Comparison of ENCODE assay signal across 25 mouse cellular contexts in genomic region chrX:52401188-52401587, GRCm38 (mm10).
"Had no signal": no experiment of that assay in that cellular context is flagged by ENCODE, and none has a peak within 500 bp of the region (broad histone marks: within the 10 kb centered on the region; RNA-seq: fewer than 3 reads in every experiment).

No protein-coding gene starts in this region.

- H3K9ac ChIP-seq: heart, embryonic 13.5 days; heart, embryonic 15.5 days; hindbrain, embryonic 13.5 days; hindbrain, embryonic 15.5 days; kidney, embryonic 15.5 days; limb, embryonic 13.5 days; limb, embryonic 15.5 days had no signal

- H3K4me1 ChIP-seq: heart, embryonic 13.5 days; heart, embryonic 15.5 days; hindbrain, embryonic 13.5 days; hindbrain, embryonic 15.5 days; kidney, embryonic 15.5 days; limb, embryonic 13.5 days; limb, embryonic 15.5 days had no signal

- H3K27me3 ChIP-seq: heart, embryonic 13.5 days; heart, embryonic 15.5 days; hindbrain, embryonic 13.5 days; hindbrain, embryonic 15.5 days; limb, embryonic 13.5 days; limb, embryonic 15.5 days had no signal

- H3K36me3 ChIP-seq: heart, embryonic 15.5 days; hindbrain, embryonic 13.5 days; hindbrain, embryonic 15.5 days; kidney, embryonic 15.5 days; limb, embryonic 13.5 days; limb, embryonic 15.5 days had no signal

- DNase-seq: gastrocnemius, postnatal 14 days; gastrocnemius, postnatal 36 days; heart, adult 11 months; heart, adult 2 months; heart, postnatal 14 days; heart, postnatal 36 days; kidney, adult 11 months; kidney, adult 2 months; kidney, adult 9 months; kidney, postnatal 14 days; kidney, postnatal 36 days; layer of hippocampus, adult 9-11 months; layer of hippocampus, postnatal 36 days; left cerebral cortex, postnatal 4 days had no signal

- ATAC-seq: hindbrain, postnatal 0 days; intestine, embryonic 16.5 days had no signal

- H3K4me3 ChIP-seq: heart, adult 2 months; heart, embryonic 13.5 days; heart, embryonic 15.5 days; hindbrain, embryonic 13.5 days; hindbrain, embryonic 15.5 days; kidney, embryonic 15.5 days; limb, embryonic 13.5 days; limb, embryonic 15.5 days had no signal

- H3K9me3 ChIP-seq: heart, embryonic 13.5 days; heart, embryonic 15.5 days; hindbrain, embryonic 13.5 days; hindbrain, embryonic 15.5 days; kidney, embryonic 15.5 days; limb, embryonic 13.5 days; limb, embryonic 15.5 days had no signal

- H3K27ac ChIP-seq: heart, adult 2 months; heart, embryonic 13.5 days; heart, embryonic 15.5 days; hindbrain, embryonic 13.5 days; hindbrain, embryonic 15.5 days; hindbrain, postnatal 0 days; kidney, embryonic 15.5 days; kidney, postnatal 0 days; limb, embryonic 13.5 days; limb, embryonic 15.5 days had no signal

- H3K4me2 ChIP-seq: heart, embryonic 11.5 days; heart, embryonic 13.5 days; heart, embryonic 15.5 days; hindbrain, embryonic 13.5 days; hindbrain, embryonic 15.5 days; kidney, embryonic 15.5 days; limb, embryonic 13.5 days; limb, embryonic 15.5 days had no signal
